Mouse (Mus musculus): ENCODE measurements around the gene Prss35. TPM values are rescaled to one million over a fixed set of nuclear protein-coding genes. Genes with fewer than 3 reads are reported as not detected.

The Prss35 gene
- polyA plus RNA-seq, 1 experiment from 2014 or later, result 35.7 TPM

DNA sequence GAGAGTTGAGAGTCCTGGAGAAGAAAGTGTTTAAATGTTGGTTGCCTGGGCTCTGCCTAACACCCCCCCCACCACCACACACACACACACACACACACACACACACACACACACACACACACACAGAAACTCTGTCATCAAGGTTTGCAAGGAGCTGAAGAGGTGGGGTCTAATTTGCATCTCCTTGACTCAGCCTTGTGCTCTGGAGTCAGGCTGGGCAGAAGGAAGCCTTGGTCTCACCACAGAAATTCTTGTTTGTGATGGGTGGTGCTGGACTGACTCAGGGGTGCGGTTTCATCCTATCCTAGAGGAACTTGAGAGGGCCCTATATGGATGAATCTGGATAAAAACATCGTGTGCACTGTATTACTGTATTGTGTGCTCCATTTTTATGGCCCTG lies 22.7 kb upstream of the Prss35 start:
- H3K9me3 ChIP-seq (ENCODE audit: control insufficient read depth, low read length), result no peaks in the 10 kb centered on the region
- H3K36me3 ChIP-seq (ENCODE audit: control insufficient read depth, insufficient read depth, low read length), result no peaks in the 10 kb centered on the region
- no peak overlapping the region for H3K4me3 ChIP-seq (ENCODE audit: control insufficient read depth in 1 of 2, insufficient read depth in 1 of 2, low read depth in 1 of 2, low read length in 2 of 2)
- no peak overlapping the region for H3K9ac ChIP-seq (ENCODE audit: low read length)
- WGBS, result 81% methylated on average over 2 of the region's 2 CpGs
- ATAC-seq (ENCODE audit: insufficient number of reproducible peaks, insufficient read depth, low FRiP score, low read depth), result no peak
- no peaks in the 10 kb centered on the region for H3K27me3 ChIP-seq (ENCODE audit: control insufficient read depth, insufficient read depth, low read length)
- H3K4me2 ChIP-seq (ENCODE audit: low read length), result no peak overlapping the region
- no peak overlapping the region for H3K27ac ChIP-seq (replicated peaks in 1 of 2; ENCODE audit: control insufficient read depth in 1 of 2, insufficient read depth in 1 of 2, low read depth in 2 of 2, low read length in 2 of 2)
- H3K4me1 ChIP-seq (ENCODE audit: control insufficient read depth in 2 of 2, insufficient read depth in 2 of 2, low read length in 2 of 2), result peaks cover 0 to 2% of the 10 kb centered on the region in 2 experiments; a peak in 1 of 4 replicates

DNA sequence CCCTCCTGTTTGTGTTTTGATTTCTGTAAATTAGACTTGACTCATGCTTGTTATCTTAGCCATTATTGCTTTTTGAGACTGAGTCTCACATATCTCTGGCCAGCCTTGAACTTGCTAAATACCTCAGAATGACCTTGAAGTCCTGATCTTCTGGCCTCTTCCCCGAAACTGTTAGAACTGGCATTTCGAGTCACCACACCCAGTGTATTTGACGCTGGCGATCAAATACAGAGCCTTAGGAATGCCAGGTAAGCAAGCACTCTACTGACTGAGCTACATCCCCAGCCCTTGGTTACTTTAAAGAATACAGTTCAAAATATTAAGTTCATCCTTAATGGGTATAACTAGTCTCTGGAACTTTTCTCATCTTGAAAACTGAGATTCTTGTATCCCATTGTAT lies 18.4 kb upstream of the Prss35 start:
- no peak overlapping the region for H3K9ac ChIP-seq (ENCODE audit: low read length)
- WGBS, result 87% methylated on average over 4 of the region's 4 CpGs
- H3K27me3 ChIP-seq (ENCODE audit: control insufficient read depth, insufficient read depth, low read length), result no peaks in the 10 kb centered on the region
- H3K36me3 ChIP-seq (ENCODE audit: control insufficient read depth, insufficient read depth, low read length), result no peaks in the 10 kb centered on the region
- H3K27ac ChIP-seq (replicated peaks in 1 of 2; ENCODE audit: control insufficient read depth in 1 of 2, insufficient read depth in 1 of 2, low read depth in 2 of 2, low read length in 2 of 2), result no peak overlapping the region
- no peaks in the 10 kb centered on the region for H3K9me3 ChIP-seq (ENCODE audit: control insufficient read depth, low read length)
- H3K4me3 ChIP-seq (ENCODE audit: control insufficient read depth in 1 of 2, insufficient read depth in 1 of 2, low read depth in 1 of 2, low read length in 2 of 2), result no peak overlapping the region
- ATAC-seq (ENCODE audit: insufficient number of reproducible peaks, insufficient read depth, low FRiP score, low read depth), result no peak
- H3K4me1 ChIP-seq (ENCODE audit: control insufficient read depth in 2 of 2, insufficient read depth in 2 of 2, low read length in 2 of 2), result peaks cover 3 to 5% of the 10 kb centered on the region in 2 experiments; a peak in 3 of 4 replicates
- H3K4me2 ChIP-seq (ENCODE audit: low read length), result no peak overlapping the region

DNA sequence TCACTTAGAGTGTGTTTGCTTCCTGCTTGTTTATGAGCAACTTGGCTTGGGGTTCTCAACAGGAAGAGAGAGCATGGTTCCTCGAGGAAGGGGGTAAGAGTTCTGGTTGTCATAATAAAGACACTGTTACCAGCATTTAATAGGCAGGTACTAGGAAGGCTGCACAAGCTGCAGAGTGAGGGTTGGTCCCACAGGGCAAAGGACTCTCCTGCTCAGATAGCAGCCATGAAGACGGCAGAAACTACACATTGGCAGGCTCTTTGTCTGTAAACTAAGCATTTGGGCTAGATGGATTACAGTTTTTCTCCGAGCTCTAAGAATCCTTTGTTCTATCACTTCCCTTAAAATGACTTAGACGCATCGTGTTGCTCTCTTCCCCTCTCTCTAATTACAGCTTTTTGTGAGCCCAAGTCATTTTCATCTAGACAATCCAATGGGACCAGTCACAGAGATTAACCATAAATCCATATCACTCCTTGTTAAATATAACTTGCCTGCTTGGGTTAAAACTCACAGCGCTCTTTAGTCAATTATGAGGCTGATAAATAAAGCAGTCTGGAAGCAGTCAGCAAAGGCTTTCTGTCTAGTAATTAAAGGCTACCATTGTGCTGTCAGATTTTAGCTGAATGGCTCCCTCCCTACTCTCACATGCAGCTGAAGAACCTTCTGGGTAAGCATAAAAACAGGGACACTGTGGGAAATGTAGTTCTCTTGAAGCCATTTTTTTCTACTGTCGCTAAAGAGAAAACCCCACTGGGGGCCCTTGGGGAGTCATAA lies 17.7 kb upstream of the Prss35 start:
- H3K4me1 ChIP-seq (ENCODE audit: control insufficient read depth in 2 of 2, insufficient read depth in 2 of 2, low read length in 2 of 2), result peaks cover 3 to 5% of the 10 kb centered on the region in 2 experiments; a peak in 3 of 4 replicates
- no peaks in the 10 kb centered on the region for H3K36me3 ChIP-seq (ENCODE audit: control insufficient read depth, insufficient read depth, low read length)
- no peak overlapping the region for H3K4me3 ChIP-seq (ENCODE audit: control insufficient read depth in 1 of 2, insufficient read depth in 1 of 2, low read depth in 1 of 2, low read length in 2 of 2)
- no peak for ATAC-seq (ENCODE audit: insufficient number of reproducible peaks, insufficient read depth, low FRiP score, low read depth)
- no peak overlapping the region for H3K9ac ChIP-seq (ENCODE audit: low read length)
- no peak overlapping the region for H3K4me2 ChIP-seq (ENCODE audit: low read length)
- H3K27ac ChIP-seq (replicated peaks in 1 of 2; ENCODE audit: control insufficient read depth in 1 of 2, insufficient read depth in 1 of 2, low read depth in 2 of 2, low read length in 2 of 2), result no peak overlapping the region
- H3K9me3 ChIP-seq (ENCODE audit: control insufficient read depth, low read length), result no peaks in the 10 kb centered on the region
- H3K27me3 ChIP-seq (ENCODE audit: control insufficient read depth, insufficient read depth, low read length), result no peaks in the 10 kb centered on the region
- WGBS, result 61% methylated on average over 7 of the region's 7 CpGs

DNA sequence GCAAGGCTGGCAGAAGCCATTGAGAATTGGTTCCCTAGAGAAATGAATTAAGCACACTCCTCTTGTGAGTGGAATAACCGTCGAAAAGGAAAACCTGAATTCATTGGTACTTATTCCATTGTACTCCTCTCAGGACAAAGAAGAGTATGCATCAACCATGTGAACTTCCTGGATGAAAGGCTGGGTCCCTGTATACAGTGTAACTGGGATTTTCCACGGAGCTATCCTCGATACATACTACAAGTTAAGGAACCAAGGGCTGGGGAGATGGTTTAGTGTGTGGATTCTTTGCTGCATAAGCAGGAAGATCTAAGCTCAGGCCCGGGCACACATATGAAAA lies 17.1 kb upstream of the Prss35 start:
- Histone ChIP-seq H3K27me3 (ENCODE audit: control insufficient read depth, insufficient read depth, low read length) (no peaks in the 10 kb centered on the region), H3K4me3 (ENCODE audit: control insufficient read depth in 1 of 2, insufficient read depth in 1 of 2, low read depth in 1 of 2, low read length in 2 of 2) (no peak overlapping the region), H3K9me3 (ENCODE audit: control insufficient read depth, low read length) (no peaks in the 10 kb centered on the region), H3K36me3 (ENCODE audit: control insufficient read depth, insufficient read depth, low read length) (no peaks in the 10 kb centered on the region), H3K4me2 (ENCODE audit: low read length) (no peak overlapping the region), H3K4me1 (ENCODE audit: control insufficient read depth in 2 of 2, insufficient read depth in 2 of 2, low read length in 2 of 2) (peaks cover 3 to 5% of the 10 kb centered on the region in 2 experiments; a peak in 3 of 4 replicates), H3K9ac (ENCODE audit: low read length) (no peak overlapping the region), H3K27ac (replicated peaks in 1 of 2; ENCODE audit: control insufficient read depth in 1 of 2, insufficient read depth in 1 of 2, low read depth in 2 of 2, low read length in 2 of 2) (no peak overlapping the region)
- WGBS, result 86% methylated on average over 5 of the region's 5 CpGs
- no peak for ATAC-seq (ENCODE audit: insufficient number of reproducible peaks, insufficient read depth, low FRiP score, low read depth)

DNA sequence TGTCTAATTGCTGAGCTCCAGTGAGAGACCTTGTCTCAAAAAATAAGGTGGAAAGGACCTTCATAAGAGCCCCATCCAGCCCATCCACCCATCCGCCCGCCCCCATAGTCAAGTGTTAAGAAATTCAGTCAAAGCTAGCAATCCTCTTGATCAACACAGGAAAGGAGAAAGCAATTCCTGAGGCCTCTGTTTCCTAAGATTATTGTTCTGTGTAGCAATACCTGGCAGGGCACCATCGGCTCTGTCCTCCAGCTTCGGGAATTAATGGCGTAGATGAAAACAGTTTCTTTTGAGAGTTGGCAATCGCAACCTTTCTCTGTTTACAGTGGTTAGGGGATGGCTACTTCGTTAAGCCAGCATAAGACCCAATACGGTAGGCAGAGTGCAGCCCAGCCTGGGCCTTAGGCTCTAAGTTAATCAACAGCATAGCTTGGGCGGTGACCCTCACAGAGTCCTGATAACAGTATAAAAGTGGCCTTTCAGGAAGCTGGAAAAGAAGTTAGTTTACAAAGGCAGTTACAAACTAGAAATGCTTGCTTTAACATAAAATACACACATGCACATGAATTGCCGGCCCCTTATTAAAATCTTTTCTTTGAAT lies 15.1 kb upstream of the Prss35 start:
- WGBS, result 64% methylated on average over 10 of the region's 10 CpGs
- Histone ChIP-seq H3K9me3 (ENCODE audit: control insufficient read depth, low read length) (no peaks in the 10 kb centered on the region), H3K27me3 (ENCODE audit: control insufficient read depth, insufficient read depth, low read length) (no peaks in the 10 kb centered on the region), H3K27ac (replicated peaks in 1 of 2; ENCODE audit: control insufficient read depth in 1 of 2, insufficient read depth in 1 of 2, low read depth in 2 of 2, low read length in 2 of 2) (no peak overlapping the region), H3K4me2 (ENCODE audit: low read length) (no peak overlapping the region), H3K9ac (ENCODE audit: low read length) (no peak overlapping the region), H3K36me3 (ENCODE audit: control insufficient read depth, insufficient read depth, low read length) (no peaks in the 10 kb centered on the region), H3K4me3 (ENCODE audit: control insufficient read depth in 1 of 2, insufficient read depth in 1 of 2, low read depth in 1 of 2, low read length in 2 of 2) (no peak overlapping the region), H3K4me1 (ENCODE audit: control insufficient read depth in 2 of 2, insufficient read depth in 2 of 2, low read length in 2 of 2) (peaks cover 3 to 5% of the 10 kb centered on the region in 2 experiments; a peak in 3 of 4 replicates)
- no peak for ATAC-seq (ENCODE audit: insufficient number of reproducible peaks, insufficient read depth, low FRiP score, low read depth)

DNA sequence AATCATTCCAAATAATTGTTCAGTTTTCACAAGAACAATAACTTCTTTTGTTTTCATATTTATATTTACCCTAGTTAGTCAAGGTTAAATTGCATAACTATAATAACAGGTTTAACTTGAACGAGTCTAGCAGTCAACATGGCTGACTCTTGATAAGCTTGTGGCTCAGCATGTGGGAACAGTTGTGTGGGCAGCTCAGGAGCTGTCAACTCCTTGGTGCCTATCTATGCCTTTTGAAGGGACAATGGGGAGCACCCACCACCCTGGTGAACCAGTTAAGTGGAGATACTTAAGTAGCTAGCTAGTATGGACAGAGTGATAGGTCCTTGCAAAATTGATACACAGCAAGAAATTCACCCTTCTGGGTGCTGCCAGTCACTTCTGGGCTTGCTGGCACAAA lies 14.4 kb upstream of the Prss35 start:
- 21% methylated on average over 1 of the region's 1 CpGs for WGBS
- Histone ChIP-seq H3K27me3 (ENCODE audit: control insufficient read depth, insufficient read depth, low read length) (no peaks in the 10 kb centered on the region), H3K27ac (replicated peaks in 1 of 2; ENCODE audit: control insufficient read depth in 1 of 2, insufficient read depth in 1 of 2, low read depth in 2 of 2, low read length in 2 of 2) (no peak overlapping the region), H3K4me2 (ENCODE audit: low read length) (no peak overlapping the region), H3K4me1 (ENCODE audit: control insufficient read depth in 2 of 2, insufficient read depth in 2 of 2, low read length in 2 of 2) (peaks cover 3 to 5% of the 10 kb centered on the region in 2 experiments; a peak in 3 of 4 replicates), H3K36me3 (ENCODE audit: control insufficient read depth, insufficient read depth, low read length) (no peaks in the 10 kb centered on the region), H3K9me3 (ENCODE audit: control insufficient read depth, low read length) (no peaks in the 10 kb centered on the region), H3K9ac (ENCODE audit: low read length) (no peak overlapping the region), H3K4me3 (ENCODE audit: control insufficient read depth in 1 of 2, insufficient read depth in 1 of 2, low read depth in 1 of 2, low read length in 2 of 2) (no peak overlapping the region)
- no peak for ATAC-seq (ENCODE audit: insufficient number of reproducible peaks, insufficient read depth, low FRiP score, low read depth)

DNA sequence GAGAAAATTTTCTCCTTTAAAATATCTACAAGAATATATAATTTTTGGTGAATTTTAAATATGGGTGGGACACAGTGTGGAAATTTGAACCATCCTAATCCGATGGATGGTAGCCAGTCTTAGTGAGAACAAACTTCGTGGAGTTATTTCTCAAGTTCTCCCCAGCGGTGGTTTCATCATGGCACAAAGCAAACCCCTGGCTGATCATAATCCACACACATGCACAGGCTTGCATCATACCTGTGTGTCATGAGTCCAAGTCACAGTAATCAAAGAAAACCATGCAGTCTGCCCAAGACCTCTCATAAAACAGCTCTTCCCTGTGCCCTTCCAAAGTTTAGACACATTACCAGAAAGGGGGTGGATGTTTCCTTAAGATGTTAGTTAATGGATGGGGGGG lies 13.6 kb upstream of the Prss35 start:
- no peak overlapping the region for H3K27ac ChIP-seq (replicated peaks in 1 of 2; ENCODE audit: control insufficient read depth in 1 of 2, insufficient read depth in 1 of 2, low read depth in 2 of 2, low read length in 2 of 2)
- ATAC-seq (ENCODE audit: insufficient number of reproducible peaks, insufficient read depth, low FRiP score, low read depth), result no peak
- H3K4me3 ChIP-seq (ENCODE audit: control insufficient read depth in 1 of 2, insufficient read depth in 1 of 2, low read depth in 1 of 2, low read length in 2 of 2), result no peak overlapping the region
- H3K9me3 ChIP-seq (ENCODE audit: control insufficient read depth, low read length), result no peaks in the 10 kb centered on the region
- no peaks in the 10 kb centered on the region for H3K27me3 ChIP-seq (ENCODE audit: control insufficient read depth, insufficient read depth, low read length)
- peaks cover 3 to 5% of the 10 kb centered on the region in 2 experiments; a peak in 3 of 4 replicates for H3K4me1 ChIP-seq (ENCODE audit: control insufficient read depth in 2 of 2, insufficient read depth in 2 of 2, low read length in 2 of 2)
- no peak overlapping the region for H3K4me2 ChIP-seq (ENCODE audit: low read length)
- no peaks in the 10 kb centered on the region for H3K36me3 ChIP-seq (ENCODE audit: control insufficient read depth, insufficient read depth, low read length)
- 85% methylated on average over 3 of the region's 3 CpGs for WGBS
- no peak overlapping the region for H3K9ac ChIP-seq (ENCODE audit: low read length)

Measured in heart, embryonic 14.5 days (tissue).